Mouse (Mus musculus) urinary bladder, adult 18-20 months (tissue): Measurements from ENCODE around the gene Ybx3.

Experiments used
- DNase-seq, 2 experiments: peaks; one replicate each; pipeline ENCODE4 v3.0.0; 2022; ENCODE audit warnings: low spot score in 2 of 2, mixed read lengths in 2 of 2

The Ybx3 gene

GRCm38 (mm10) chr6:131388040-131389021, at the start of gene Ybx3:
Gene Ybx3, minus strand, starts transcription at chr6:131388476.
- peak; percentile 78 to 83 for DNase-seq

DNA sequence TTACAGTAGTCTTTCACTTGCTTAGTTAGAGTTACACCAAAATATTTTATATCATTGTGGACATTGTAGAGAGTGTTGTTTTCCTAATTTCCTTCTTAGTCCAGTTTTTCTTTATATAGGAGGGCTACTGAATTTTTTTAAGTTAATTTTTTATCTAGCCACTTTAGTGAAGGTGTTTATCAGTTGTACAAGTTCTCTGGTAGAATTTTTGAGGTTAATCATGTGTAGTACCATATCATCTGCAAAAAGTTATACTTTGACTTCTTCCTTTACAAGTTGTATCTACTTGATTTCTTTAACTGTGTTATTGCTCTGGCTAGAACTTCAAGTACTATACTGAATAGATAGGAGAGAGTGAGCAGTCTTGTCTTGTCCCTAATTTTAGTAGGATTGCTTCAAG, 48.4 kb upstream of the Ybx3 start:
- DNase-seq: no peak

DNA sequence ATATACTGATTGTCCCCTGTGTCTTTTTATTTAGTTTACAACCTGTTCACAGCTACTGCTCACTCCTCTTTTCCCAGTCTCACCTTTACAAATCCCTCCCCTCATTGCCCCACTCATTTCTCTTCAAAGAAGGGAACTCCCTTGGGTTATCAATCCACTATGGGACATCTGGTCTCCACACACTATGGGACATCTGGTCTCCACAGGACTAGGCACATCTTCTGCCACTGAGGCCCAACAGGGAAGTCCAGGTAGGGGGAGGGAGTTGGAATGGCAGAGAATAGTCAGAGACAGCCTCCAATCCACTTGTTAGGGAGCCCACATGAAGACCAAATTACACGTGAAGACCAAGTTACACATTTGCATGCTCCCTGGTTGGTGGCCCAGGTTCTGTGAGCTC, 45.8 kb upstream of the Ybx3 start:
- DNase-seq: no peak

DNA sequence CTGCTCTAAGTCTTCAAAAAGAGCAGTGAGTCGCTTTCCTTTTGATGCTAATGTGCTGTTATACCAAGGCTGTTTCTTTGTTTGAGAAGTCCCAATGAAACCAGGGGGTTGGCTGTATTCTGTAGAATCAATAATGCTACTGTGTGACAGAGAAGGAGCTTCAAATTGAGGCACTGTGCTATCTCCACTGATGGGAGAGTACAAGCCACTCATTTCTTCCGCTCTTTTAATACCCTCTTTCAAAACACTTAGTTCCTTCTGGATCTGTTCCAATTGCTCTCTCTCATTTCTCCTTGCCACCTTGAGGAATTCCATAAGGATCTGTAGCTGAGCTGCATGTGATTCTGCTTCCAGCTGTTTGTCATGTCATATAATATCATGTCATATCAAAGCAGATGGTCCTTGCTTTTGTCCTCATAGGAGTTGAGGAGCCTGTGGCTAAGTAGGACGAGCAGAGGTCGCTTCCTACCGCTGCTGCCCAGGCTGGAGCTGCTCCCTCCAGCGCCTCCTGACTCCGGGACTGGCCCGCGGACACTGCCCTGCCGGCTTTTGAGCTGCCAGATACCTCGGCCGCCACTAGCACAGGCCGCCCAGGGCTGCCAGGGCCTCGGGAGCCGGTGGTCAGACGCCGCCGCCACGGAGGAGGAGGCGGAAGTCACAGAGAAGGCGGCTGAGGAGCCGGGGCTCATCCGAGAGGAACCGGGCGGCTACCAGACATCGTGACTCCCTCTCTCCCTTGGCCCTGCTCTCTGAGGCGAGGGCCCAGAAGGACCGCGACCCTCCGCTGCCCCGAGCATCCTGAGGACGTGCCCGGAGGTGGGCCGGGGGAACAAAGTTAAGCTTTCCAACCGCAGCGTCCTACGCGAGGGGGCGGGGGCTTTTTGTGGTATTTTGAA, 45.1 kb upstream of the Ybx3 start:
- no peak for DNase-seq

- DNase-seq: no peak
These were observed 33.3 kb upstream of the Ybx3 start for GRCm38 (mm10) chr6:131421572-131421971.

DNA sequence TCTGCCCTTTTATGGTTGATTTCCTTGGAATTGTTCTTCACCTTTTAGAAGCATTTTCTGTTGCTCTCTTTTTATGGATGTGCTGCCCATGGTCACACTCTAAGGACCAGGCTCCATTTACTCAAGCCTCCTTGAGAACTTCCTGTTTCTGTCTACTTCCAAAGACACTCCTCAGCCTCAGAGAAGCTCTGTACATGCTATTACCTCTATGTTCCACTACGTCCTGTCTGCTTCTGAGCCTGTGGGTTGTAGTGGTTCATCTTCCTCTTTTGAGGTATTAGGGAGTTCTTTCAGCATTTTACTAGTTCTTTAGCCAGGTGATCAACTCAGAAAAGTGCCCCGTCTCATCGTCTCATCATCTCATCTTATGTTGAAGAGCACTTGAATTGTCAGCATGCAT, 31.3 kb upstream of the Ybx3 start:
- DNase-seq: no peak

GRCm38 (mm10) chr6:131418770-131419169, 30.5 kb upstream of the Ybx3 start:
- peak; percentile 4 to 29 for DNase-seq

- DNase-seq: no peak
These were observed 23.0 kb upstream of the Ybx3 start for GRCm38 (mm10) chr6:131411116-131411843.

DNA sequence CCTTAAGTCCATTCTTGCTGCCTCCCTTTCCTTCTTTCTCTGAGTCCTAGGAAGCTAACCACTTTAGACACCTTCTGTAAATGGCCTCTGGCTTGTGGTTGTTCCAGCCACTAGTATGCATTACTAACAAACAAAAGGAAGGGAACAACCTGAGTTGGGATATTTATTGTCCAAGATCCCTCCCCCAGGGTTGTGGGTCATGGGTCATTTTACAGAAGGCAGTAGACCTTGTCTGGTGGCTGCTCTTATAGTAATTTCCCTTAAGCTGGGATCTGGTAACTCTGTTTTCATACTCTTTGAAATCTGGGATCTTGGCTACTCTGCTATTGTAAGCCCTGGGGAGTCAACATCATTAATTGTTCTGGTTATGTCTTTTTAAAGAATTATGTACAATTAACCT, 18.7 kb upstream of the Ybx3 start:
- no peak for DNase-seq

DNA sequence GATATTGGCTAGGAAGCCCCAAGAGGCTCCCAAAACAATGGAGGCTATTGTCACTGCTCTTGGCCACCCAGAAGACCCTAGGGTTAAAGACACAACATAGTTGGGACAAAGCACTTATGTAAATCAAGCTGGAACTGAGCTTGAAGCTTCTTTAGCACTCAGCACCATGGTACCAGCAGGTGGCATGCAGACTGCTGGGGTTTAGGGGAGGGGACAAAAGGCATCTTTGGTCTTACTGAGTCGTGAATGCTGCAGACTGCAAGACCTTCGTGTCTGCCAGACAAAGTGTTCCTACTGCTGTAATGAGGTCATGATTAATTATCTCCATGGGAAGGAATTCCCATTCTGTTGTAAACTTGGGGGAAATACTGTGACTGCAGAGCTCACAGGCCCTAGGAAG, 17.6 kb upstream of the Ybx3 start:
- DNase-seq: no peak

- no peak for DNase-seq
These were observed 16.9 kb upstream of the Ybx3 start for GRCm38 (mm10) chr6:131405174-131405573.

GRCm38 (mm10) chr6:131404260-131404659, 16.0 kb upstream of the Ybx3 start:
- no peak for DNase-seq

- no peak for DNase-seq
These were observed 14.8 kb upstream of the Ybx3 start for GRCm38 (mm10) chr6:131403036-131403435.

DNA sequence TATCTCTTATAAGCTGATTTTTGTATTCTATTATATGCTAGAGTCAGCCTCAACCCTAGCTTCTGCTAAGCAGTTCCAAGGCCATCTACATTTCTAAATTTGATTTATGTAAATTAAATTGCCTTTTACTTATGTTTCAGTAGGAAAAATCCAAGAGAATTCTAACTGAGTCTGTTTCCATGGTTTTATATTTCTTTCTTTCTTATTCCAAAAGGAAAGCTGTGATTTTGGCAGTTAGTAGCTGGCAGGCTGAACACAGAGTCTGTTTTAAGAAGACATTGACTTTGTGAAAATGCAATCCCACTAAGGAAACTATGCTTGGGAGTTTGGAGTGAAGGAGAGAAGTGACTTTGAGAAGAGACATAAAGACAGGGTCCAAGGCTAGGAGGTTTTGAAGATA, 14.3 kb upstream of the Ybx3 start:
- no peak for DNase-seq

GRCm38 (mm10) chr6:131401259-131401658, 13.0 kb upstream of the Ybx3 start:
- no peak for DNase-seq

- DNase-seq: no peak
These were observed 8.4 kb upstream of the Ybx3 start for GRCm38 (mm10) chr6:131396650-131397049.

DNA sequence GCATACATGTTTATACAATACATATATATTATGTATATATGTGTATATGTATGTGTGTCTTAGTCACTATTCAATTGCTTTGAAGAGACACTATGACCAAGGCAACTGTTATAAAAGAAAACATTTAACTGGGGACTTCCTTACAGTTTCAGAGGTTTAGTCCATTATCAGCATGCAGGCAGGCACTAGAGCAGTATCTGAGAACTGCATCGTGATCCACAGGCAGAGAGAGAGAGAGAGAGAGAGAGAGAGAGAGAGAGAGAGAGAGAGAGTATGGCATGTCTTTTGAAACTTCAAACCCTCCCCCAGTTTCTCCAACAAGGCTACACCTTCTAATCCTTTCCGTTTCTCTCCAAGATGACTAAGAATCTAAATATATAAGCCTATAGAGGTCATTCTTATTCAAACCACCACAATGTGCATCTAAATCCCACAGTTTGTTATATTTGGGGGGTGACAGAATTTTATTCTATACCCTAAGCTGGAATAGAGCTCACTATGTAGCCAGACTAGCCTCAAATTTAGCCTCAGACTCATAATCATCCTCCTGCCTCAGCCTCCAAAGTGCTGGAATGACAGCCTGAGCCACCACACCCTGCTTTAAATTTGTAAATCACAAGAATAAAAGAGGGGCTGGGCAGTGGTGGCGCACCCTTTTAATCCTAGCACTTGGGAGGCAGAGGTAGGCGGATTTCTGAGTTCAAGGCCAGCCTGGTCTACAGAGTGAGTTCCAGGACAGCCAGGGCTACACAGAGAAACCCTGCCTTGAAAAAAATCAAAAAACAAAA, 5.8 kb upstream of the Ybx3 start:
- DNase-seq: no peak

DNA sequence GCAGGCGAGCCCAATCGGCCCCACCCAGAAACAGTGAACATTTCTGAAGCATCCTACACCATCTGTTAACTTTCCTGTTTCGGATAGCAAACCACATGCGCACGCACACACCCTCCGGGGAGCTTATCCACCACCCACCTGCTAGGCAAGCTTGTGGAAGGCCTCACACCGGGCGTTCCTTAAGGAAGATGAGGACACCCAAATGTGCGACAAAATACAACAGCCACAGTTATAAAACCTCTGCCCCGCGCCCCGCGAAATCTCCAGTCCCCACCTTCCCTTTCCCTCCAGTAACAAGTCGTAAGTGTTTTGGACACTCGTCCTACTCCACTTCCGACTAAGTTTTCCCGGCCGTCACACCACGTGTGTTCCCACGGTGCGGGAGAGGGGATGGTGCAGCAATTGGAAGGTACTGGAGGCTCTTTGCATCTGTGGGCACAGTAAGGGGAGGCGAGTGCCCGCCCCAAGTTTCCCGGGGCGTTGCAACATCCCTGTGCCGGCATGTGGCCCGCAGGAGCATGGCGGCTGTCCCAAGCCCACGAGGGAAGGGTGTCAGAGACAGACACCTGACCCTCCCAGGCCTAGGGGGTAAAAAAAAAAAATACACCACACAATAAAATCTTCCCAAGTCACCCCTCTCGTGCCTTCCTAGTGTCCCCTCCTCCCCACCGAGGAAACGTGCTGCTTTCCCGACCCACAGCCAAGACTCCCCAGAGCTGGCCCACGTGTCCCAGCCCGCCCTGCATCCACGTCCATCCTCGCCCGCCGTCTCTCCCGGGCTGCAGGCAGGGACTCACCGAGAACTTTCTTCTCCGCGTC, 846 bp downstream of the Ybx3 start:
- peak; percentile 52 to 60 for DNase-seq

DNA sequence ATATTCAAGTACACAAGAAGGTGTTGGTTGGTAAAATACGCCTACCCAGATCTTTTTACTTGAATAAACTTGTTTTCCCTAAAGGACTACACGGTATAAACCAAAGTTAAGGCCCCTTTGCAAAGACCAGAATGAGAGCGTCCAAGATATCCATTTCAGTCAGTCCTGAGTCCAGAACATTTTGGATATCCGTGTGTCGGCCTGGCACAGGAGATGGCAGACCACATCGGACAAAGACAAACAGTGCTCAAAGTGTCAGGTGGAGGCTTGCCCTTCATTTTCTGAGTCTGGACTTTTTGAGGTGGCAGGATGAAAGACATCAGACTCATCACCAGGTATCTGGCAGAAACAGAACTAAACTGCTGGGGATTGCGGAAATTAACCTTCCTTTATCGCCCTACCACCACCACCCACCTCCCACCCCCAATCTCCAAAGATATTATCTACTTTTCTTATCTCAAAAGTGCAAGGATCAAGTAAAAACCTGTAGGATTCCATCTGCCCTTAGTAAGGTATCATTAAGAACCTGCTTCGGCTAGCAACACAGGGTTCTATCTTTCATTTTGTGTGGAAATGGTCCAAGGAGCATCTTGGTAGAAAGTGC, 1.8 kb downstream of the Ybx3 start:
- no peak for DNase-seq

GRCm38 (mm10) chr6:131385469-131385868, 2.8 kb downstream of the Ybx3 start:
- no peak for DNase-seq
